Mouse (Mus musculus): ENCODE data around the gene Sln. TPM values are rescaled to one million over a fixed set of nuclear protein-coding genes. Genes with fewer than 3 reads are reported as not detected.

Sln gene
- polyA plus RNA-seq, 1 experiment from 2014 or later, result 1.1 TPM

DNA sequence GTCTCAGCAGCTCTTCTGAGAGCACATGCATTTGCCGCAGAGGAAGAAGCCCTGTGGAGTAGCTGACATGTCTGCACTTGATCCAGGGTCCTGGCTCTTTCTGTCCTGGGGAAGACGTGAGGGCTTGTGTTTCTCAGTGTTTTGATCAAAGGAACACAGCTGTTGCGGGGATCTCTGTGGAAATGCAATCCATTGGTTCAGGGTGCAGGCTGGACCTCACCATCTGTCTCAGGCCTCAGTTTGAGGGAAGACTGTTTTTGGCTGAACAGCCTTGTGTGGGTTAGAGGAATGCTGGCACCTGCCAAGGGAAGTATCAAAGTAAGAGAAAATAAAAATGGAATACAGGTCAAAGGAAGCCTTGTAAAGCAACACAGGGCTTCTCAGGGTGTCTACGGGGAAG is 14.0 kb upstream of the Sln start:
- Histone ChIP-seq H3K36me3 (ENCODE audit: control insufficient read depth, insufficient read depth, low read length) (no peaks in the 10 kb centered on the region), H3K27ac (ENCODE audit: low read depth, low read length) (no peak overlapping the region), H3K4me2 (replicated peaks; ENCODE audit: low read depth, low read length) (no peak overlapping the region), H3K4me3 (ENCODE audit: low read depth, low read length) (no peak overlapping the region), H3K4me1 (replicated peaks; ENCODE audit: control insufficient read depth, insufficient read depth, low read length) (no peaks in the 10 kb centered on the region), H3K27me3 (ENCODE audit: control insufficient read depth, insufficient read depth, low read length) (no peaks in the 10 kb centered on the region), H3K9ac (ENCODE audit: low read depth, low read length) (no peak overlapping the region), H3K9me3 (ENCODE audit: control insufficient read depth, low read length) (no peaks in the 10 kb centered on the region)
- DNase-seq (ENCODE audit: low spot score) (no peak), ATAC-seq (ENCODE audit: low FRiP score) (no peak)
- 63% methylated on average over 4 of the region's 4 CpGs for WGBS

DNA sequence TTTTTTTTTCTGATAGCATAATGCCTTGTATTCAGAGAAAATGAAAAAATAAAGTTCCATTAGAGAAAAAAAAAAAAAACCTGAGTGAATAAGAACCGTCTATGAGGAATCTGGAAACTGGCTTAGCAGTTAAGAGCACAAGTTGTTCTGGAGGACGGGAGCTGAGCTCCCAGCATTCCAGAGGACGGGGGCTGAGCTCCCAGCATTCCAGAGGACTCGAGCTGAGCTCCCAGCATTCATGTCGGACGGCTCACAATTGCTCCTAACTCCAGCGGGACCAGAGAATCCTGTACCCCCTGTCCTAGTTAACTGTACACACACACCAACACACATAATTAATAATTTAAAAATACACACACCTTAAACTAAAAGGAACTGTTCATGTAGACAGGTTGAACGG is 11.1 kb upstream of the Sln start:
- Histone ChIP-seq H3K36me3 (ENCODE audit: control insufficient read depth, insufficient read depth, low read length) (no peaks in the 10 kb centered on the region), H3K4me2 (replicated peaks; ENCODE audit: low read depth, low read length) (no peak overlapping the region), H3K4me1 (replicated peaks; ENCODE audit: control insufficient read depth, insufficient read depth, low read length) (no peaks in the 10 kb centered on the region), H3K27me3 (ENCODE audit: control insufficient read depth, insufficient read depth, low read length) (no peaks in the 10 kb centered on the region), H3K4me3 (ENCODE audit: low read depth, low read length) (no peak overlapping the region), H3K9ac (ENCODE audit: low read depth, low read length) (no peak overlapping the region), H3K27ac (ENCODE audit: low read depth, low read length) (no peak overlapping the region), H3K9me3 (ENCODE audit: control insufficient read depth, low read length) (no peaks in the 10 kb centered on the region)
- DNase-seq (ENCODE audit: low spot score) (no peak), ATAC-seq (ENCODE audit: low FRiP score) (no peak)
- 84% methylated on average over 8 of the region's 8 CpGs for WGBS

DNA sequence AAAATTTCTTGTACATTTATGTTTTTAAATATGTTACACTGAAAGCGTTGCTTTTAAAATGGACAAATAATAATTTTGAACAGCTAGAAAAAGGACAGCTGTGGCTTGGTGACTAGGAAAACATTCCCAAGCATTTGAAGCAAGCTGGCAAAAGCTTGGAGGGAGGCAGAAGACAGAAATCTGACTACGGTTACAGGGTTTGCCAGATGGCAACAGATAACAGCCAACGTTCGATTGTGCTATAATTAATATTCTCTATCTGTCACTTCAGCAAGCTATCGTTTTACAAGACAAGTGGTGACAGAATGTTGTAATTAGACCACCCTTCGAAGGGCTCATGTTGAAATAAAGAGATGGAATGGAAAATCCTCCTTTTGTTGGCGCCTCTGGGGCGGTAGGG is 1.4 kb upstream of the Sln start:
- H3K27ac ChIP-seq (ENCODE audit: low read depth, low read length), result no peak overlapping the region
- H3K27me3 ChIP-seq (ENCODE audit: control insufficient read depth, insufficient read depth, low read length), result no peaks in the 10 kb centered on the region
- ATAC-seq (ENCODE audit: low FRiP score), result no peak
- WGBS, result 84% methylated on average over 8 of the region's 8 CpGs
- H3K9ac ChIP-seq (ENCODE audit: low read depth, low read length), result no peak overlapping the region
- H3K4me3 ChIP-seq (ENCODE audit: low read depth, low read length), result no peak overlapping the region
- H3K36me3 ChIP-seq (ENCODE audit: control insufficient read depth, insufficient read depth, low read length), result no peaks in the 10 kb centered on the region
- DNase-seq (ENCODE audit: low spot score), result no peak
- H3K4me2 ChIP-seq (replicated peaks; ENCODE audit: low read depth, low read length), result no peak overlapping the region
- H3K9me3 ChIP-seq (ENCODE audit: control insufficient read depth, low read length), result no peaks in the 10 kb centered on the region
- no peaks in the 10 kb centered on the region for H3K4me1 ChIP-seq (replicated peaks; ENCODE audit: control insufficient read depth, insufficient read depth, low read length)

DNA sequence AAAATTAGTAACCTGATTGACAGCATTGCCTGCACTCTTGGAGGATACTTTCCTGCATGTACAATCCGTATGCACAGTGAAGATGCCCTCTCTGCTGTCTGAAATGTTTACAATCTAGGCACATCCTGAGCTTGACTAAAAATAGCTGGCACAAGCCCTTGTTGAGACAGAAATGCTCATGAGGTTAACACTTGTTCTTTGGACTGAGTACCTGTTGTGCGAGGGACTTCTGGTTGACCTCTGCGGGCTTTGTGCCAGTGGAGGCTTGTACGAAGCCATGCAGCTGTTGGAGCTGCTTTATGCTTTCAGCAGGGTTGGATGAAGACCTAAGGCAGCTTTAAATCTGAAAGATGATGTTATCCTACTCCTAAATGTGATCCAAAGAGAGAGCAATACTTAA is 2.2 kb downstream of the Sln start:
- H3K27ac ChIP-seq (ENCODE audit: low read depth, low read length), result no peak overlapping the region
- no peaks in the 10 kb centered on the region for H3K36me3 ChIP-seq (ENCODE audit: control insufficient read depth, insufficient read depth, low read length)
- ATAC-seq (ENCODE audit: low FRiP score) (no peak), DNase-seq (ENCODE audit: low spot score) (no peak)
- no peaks in the 10 kb centered on the region for H3K27me3 ChIP-seq (ENCODE audit: control insufficient read depth, insufficient read depth, low read length)
- no peak overlapping the region for H3K4me3 ChIP-seq (ENCODE audit: low read depth, low read length)
- 92% methylated on average over 4 of the region's 4 CpGs for WGBS
- H3K4me1 ChIP-seq (replicated peaks; ENCODE audit: control insufficient read depth, insufficient read depth, low read length), result no peaks in the 10 kb centered on the region
- H3K9ac ChIP-seq (ENCODE audit: low read depth, low read length), result no peak overlapping the region
- H3K4me2 ChIP-seq (replicated peaks; ENCODE audit: low read depth, low read length), result no peak overlapping the region
- no peaks in the 10 kb centered on the region for H3K9me3 ChIP-seq (ENCODE audit: control insufficient read depth, low read length)

DNA sequence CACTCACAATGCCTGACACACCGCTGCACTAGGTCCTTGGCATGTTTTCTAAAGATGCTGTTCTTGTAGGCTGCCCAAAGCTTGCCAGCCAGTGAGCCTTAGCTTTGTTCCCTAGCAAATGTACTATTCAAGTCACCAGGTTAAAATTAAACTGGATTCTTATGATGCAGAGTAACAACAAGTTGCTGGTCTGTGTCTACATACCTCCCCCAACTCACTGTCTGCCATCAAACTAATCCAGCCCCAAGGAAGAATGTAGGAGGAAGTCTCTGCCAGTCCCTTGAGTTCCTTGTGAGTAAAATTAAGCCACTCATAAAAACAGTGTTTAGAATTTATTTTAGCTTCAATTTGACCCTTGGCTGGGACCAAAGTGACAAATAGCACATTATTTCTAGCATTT is 3.7 kb downstream of the Sln start:
- DNase-seq (ENCODE audit: low spot score), result no peak
- no peak overlapping the region for H3K27ac ChIP-seq (ENCODE audit: low read depth, low read length)
- H3K36me3 ChIP-seq (ENCODE audit: control insufficient read depth, insufficient read depth, low read length), result no peaks in the 10 kb centered on the region
- no peak overlapping the region for H3K4me2 ChIP-seq (replicated peaks; ENCODE audit: low read depth, low read length)
- H3K4me1 ChIP-seq (replicated peaks; ENCODE audit: control insufficient read depth, insufficient read depth, low read length), result no peaks in the 10 kb centered on the region
- no peak for ATAC-seq (ENCODE audit: low FRiP score)
- H3K9ac ChIP-seq (ENCODE audit: low read depth, low read length), result no peak overlapping the region
- WGBS, result 82% methylated on average over 1 of the region's 1 CpGs
- no peaks in the 10 kb centered on the region for H3K9me3 ChIP-seq (ENCODE audit: control insufficient read depth, low read length)
- H3K4me3 ChIP-seq (ENCODE audit: low read depth, low read length), result no peak overlapping the region
- no peaks in the 10 kb centered on the region for H3K27me3 ChIP-seq (ENCODE audit: control insufficient read depth, insufficient read depth, low read length)

DNA sequence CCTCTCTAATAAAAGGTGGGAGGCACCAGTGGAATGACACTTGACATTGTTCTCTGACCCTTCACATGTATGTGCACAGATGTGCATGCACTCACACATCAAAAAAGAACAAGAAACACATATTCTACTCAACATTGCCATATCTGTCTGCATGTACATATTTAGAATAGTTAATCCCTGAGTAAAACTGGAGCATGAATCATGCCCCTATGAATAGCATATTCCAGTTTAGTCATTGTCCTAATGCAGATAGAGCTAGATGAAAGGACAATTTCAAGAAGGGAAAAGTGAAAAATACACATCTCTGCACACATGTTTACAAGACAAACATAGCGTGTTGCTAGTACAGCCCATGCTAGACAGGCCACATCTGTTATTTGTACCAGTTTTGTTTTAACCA is 4.6 kb downstream of the Sln start:
- ATAC-seq (ENCODE audit: low FRiP score), result no peak
- no peak overlapping the region for H3K27ac ChIP-seq (ENCODE audit: low read depth, low read length)
- H3K4me1 ChIP-seq (replicated peaks; ENCODE audit: control insufficient read depth, insufficient read depth, low read length), result no peaks in the 10 kb centered on the region
- H3K9ac ChIP-seq (ENCODE audit: low read depth, low read length), result no peak overlapping the region
- no peak overlapping the region for H3K4me2 ChIP-seq (replicated peaks; ENCODE audit: low read depth, low read length)
- no peak overlapping the region for H3K4me3 ChIP-seq (ENCODE audit: low read depth, low read length)
- H3K36me3 ChIP-seq (ENCODE audit: control insufficient read depth, insufficient read depth, low read length), result no peaks in the 10 kb centered on the region
- H3K27me3 ChIP-seq (ENCODE audit: control insufficient read depth, insufficient read depth, low read length), result no peaks in the 10 kb centered on the region
- WGBS, result 100% methylated on average over 1 of the region's 1 CpGs
- no peak for DNase-seq (ENCODE audit: low spot score)
- no peaks in the 10 kb centered on the region for H3K9me3 ChIP-seq (ENCODE audit: control insufficient read depth, low read length)

DNA sequence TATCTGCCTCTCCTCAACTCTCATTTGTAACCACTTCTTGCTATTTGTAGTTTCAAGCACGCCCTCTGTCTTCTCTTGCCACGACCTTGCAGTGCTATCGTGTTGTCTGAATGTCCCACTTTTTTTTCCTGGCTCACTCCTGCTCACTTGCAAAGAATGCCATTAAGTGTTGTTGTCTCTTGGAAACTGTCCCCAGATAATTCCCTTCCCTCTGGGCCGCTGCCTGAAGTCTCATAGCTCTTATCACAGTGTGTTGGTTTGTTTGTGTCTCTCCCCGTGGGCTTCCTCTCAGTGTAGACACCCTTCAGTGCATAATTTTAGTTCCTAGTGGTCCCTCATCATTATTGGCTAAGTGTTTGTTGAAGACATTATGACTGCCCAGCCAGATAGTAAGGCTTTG is 7.9 kb downstream of the Sln start:
- H3K27me3 ChIP-seq (ENCODE audit: control insufficient read depth, insufficient read depth, low read length), result no peaks in the 10 kb centered on the region
- no peaks in the 10 kb centered on the region for H3K9me3 ChIP-seq (ENCODE audit: control insufficient read depth, low read length)
- H3K9ac ChIP-seq (ENCODE audit: low read depth, low read length), result no peak overlapping the region
- ATAC-seq (ENCODE audit: low FRiP score), result no peak
- H3K27ac ChIP-seq (ENCODE audit: low read depth, low read length), result no peak overlapping the region
- 72% methylated on average over 5 of the region's 5 CpGs for WGBS
- no peak for DNase-seq (ENCODE audit: low spot score)
- no peak overlapping the region for H3K4me3 ChIP-seq (ENCODE audit: low read depth, low read length)
- no peak overlapping the region for H3K4me2 ChIP-seq (replicated peaks; ENCODE audit: low read depth, low read length)
- H3K36me3 ChIP-seq (ENCODE audit: control insufficient read depth, insufficient read depth, low read length), result no peaks in the 10 kb centered on the region
- no peaks in the 10 kb centered on the region for H3K4me1 ChIP-seq (replicated peaks; ENCODE audit: control insufficient read depth, insufficient read depth, low read length)

DNA sequence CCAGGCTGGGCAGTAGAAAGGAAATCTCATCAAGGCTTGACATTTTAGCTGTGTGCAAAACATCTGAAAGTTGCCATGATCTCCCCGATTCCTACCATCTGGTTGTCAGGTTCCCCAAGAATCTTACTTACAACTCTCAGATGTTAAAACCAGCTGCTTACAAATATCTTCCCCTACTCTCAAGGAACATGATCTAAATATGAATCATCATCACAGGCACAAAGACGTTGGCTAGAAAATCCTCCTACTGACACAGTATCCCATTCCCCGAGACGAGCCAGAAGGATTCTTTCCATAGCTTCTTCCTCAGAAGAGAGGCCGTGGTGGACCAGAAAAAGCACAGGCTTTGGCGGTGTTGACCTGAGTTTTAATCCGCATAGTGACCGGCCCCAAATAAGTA is 23.3 kb downstream of the Sln start:
- WGBS, result 91% methylated on average over 8 of the region's 8 CpGs
- Histone ChIP-seq H3K9me3 (ENCODE audit: control insufficient read depth, low read length) (0 out of 2 replicates have a peak, but pooled peaks cover 2% of the 10 kb centered on the region), H3K27ac (ENCODE audit: low read depth, low read length) (no peak overlapping the region), H3K4me3 (ENCODE audit: low read depth, low read length) (no peak overlapping the region), H3K9ac (ENCODE audit: low read depth, low read length) (no peak overlapping the region), H3K27me3 (ENCODE audit: control insufficient read depth, insufficient read depth, low read length) (no peaks in the 10 kb centered on the region), H3K4me2 (replicated peaks; ENCODE audit: low read depth, low read length) (no peak overlapping the region), H3K36me3 (ENCODE audit: control insufficient read depth, insufficient read depth, low read length) (no peaks in the 10 kb centered on the region), H3K4me1 (replicated peaks; ENCODE audit: control insufficient read depth, insufficient read depth, low read length) (no peaks in the 10 kb centered on the region)
- ATAC-seq (ENCODE audit: low FRiP score) (no peak), DNase-seq (ENCODE audit: low spot score) (no peak)

DNA sequence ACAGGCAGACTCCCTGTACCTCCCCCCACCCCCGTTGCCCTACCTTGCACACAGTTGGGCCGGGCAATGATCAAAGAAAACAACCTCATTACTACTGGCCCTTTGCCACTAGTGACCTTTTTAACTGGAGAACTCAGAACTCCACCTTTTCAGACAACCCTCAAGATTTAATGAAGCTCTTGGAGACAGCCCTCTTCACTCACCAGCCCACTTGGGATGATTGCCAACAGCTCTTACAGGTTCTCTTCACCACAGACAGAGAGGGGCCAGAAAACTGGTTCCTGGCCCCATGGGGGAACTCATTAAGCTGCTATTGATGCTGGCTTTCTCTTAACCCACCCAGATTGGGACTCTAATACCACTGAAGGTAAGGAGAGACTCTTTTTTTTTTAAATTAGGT is 27.5 kb downstream of the Sln start:
- no peak for ATAC-seq (ENCODE audit: low FRiP score)
- Histone ChIP-seq H3K36me3 (ENCODE audit: control insufficient read depth, insufficient read depth, low read length) (no peaks in the 10 kb centered on the region), H3K9ac (ENCODE audit: low read depth, low read length) (no peak overlapping the region), H3K4me3 (ENCODE audit: low read depth, low read length) (no peak overlapping the region), H3K27me3 (ENCODE audit: control insufficient read depth, insufficient read depth, low read length) (no peaks in the 10 kb centered on the region), H3K4me1 (replicated peaks; ENCODE audit: control insufficient read depth, insufficient read depth, low read length) (no peaks in the 10 kb centered on the region), H3K9me3 (ENCODE audit: control insufficient read depth, low read length) (no peaks in the 10 kb centered on the region), H3K27ac (ENCODE audit: low read depth, low read length) (no peak overlapping the region), H3K4me2 (replicated peaks; ENCODE audit: low read depth, low read length) (no peak overlapping the region)
- no peak for DNase-seq (ENCODE audit: low spot score)
- 54% methylated on average over 2 of the region's 2 CpGs for WGBS
